Mouse (Mus musculus) urinary bladder, postnatal 36 days (tissue): ENCODE measurements around the gene Helz.
A peak's percentile ranks its signal among the peaks of the same experiment; 100 is the strongest.

Source experiments
- DNase-seq, 2 experiments: peaks; one replicate each; pipeline ENCODE4 v3.0.0; 2022; ENCODE audit warnings: low spot score in 2 of 2, mixed read lengths in 1 of 2

Gene Helz

DNA sequence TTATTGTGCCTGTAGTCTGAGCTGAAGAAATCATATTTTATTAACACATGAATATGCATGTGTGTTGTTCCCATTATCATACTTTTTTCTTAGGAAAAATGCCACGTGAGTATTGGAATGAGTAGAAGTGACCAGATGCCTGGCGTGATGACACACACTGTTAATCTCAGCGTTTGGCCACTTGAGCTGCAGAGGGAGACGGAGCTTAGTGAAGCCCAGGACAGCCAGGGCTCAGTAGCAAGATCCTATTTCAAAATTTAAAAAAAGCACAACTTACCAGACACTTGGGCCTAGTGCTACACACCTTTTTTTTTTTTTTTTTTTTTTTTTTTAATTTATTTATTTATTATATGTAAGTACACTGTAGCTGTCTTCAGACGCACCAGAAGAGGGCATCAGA, 68.0 kb downstream of the Helz start:
- no peak for DNase-seq

DNA sequence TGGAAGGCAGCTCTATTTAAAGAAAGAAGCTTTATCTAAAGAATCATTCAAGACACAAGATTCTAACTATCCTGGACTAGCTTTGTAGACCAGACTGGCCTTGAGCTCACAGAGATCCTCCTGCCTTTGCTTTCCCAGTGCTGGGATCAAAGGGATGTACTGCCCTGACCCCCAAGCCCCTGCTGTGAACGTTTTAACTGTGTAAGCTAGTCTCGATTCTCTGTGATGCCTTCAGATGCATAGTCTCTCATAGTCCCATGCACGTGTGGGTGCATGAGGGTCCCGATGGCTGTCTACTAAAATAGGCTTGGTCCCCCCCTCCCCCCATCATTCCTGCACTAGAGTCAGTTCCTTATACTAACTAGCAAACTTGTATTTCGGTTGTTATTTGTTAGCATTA, 70.2 kb downstream of the Helz start:
- no peak for DNase-seq

DNA sequence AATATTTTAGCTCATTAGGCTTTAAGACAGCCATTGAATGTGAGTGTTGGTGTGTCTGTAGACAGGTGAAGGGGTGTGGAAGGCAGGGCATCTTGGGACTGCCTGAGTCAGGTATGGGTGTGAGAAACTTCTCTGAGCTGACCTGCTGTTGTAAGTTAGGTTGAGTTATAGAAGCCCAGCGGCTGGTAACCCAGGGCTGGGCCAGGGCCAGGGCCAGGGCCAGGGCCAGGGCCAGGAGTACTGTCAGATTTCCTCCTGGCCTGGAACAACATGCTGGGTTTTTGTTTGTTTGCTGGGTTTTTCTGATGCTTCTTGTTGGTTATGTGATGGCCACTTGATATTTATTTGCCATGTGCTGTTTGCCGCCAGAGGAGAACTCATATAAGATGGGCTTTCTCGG, 76.9 kb downstream of the Helz start:
- no peak for DNase-seq

- DNase-seq, result no peak
Observed at GRCm38 (mm10) chr11:107625746-107626145, 78.0 kb downstream of the Helz start.

DNA sequence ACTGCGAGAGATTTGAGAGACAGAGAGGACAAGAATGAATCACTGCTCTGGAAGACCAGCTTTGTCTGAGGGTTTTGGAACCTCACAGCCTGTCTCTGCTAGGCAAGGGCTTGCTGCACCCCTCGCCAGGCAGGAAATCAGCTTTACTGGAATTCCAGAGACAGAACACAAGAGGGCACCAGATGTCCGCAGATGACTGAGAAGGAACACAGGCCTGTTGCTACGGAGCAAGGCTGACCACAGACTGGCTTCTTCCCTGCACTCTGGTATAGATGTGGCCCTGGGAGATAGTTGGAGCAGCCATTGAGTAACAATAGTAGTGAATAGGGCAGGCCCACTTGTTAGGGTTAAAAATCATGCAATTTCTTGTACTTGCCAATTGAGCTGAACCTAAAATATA, 81.8 kb downstream of the Helz start:
- peak; percentile 34 to 44 for DNase-seq

GRCm38 (mm10) chr11:107629951-107630350, 82.2 kb downstream of the Helz start:
- no peak for DNase-seq

DNA sequence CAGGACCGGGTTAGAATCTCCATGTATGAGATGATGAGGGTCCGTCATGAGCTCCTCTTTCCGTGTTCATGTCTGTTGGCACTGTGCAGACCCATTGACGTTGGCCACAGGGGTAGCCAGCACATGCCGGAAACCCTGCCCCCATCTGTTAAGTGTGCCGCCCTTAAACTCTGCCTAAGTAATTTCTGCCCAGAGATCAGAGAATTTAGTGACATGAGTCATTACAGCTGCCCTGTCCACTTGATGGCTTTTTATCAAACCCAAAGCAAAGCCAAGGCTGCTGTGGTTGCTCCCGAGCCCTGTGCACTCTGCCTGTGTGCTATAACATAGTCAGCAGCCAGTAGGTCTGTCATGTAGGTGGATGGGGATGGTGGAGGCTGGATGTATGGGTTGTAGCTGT, 83.4 kb downstream of the Helz start:
- DNase-seq, result no peak

DNA sequence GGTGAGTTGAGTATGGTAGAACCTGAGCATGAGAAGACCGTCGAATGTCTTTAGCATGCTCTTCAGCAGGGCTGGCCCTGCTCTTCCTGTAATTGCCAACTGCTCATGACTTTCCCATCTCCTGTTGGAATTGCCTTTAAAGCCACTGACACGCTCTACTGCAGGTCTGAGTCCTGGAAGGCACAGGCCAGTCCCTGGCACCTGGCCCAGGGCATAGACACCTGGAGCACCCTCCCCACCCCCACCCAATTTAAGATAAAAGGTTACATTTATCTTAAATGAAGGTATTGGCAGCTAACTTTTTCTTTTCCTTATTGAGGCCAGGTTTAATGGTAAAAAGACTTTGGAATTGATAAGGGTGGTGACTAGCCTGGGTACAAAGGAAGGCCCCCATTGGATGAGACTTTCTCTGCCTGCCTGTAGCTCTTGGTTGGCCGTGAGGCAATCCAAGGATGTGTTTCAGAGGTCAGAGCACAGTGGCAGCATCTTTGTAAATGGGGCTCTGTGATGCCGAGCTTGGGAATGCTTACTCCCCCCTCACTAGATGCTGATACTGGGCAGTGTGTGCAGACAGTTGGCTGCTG, 85.9 kb downstream of the Helz start:
- no peak for DNase-seq

GRCm38 (mm10) chr11:107638137-107638536, 90.4 kb downstream of the Helz start:
- no peak for DNase-seq

- no peak for DNase-seq
Observed at GRCm38 (mm10) chr11:107639657-107640056, 91.9 kb downstream of the Helz start.

DNA sequence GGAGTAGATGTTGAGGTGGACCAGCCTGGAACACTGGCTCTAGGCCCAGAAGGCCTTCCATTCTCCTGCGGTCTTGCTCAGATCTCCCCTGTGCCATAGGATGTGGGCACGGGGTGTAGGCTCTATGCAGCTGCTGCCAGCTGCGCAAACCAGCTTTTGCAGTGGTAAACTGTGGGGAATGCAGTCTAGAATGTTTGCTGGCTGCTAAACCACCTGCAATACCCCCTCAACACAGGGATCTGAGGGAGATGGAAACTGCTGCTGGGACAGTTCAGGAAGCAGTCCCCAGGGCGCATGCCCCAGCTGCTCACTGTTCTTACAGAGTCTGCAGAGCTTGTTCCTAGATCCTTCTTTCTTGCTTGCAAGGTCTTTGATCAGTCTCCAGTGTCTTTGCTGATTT, 96.7 kb downstream of the Helz start:
- DNase-seq, result no peak

DNA sequence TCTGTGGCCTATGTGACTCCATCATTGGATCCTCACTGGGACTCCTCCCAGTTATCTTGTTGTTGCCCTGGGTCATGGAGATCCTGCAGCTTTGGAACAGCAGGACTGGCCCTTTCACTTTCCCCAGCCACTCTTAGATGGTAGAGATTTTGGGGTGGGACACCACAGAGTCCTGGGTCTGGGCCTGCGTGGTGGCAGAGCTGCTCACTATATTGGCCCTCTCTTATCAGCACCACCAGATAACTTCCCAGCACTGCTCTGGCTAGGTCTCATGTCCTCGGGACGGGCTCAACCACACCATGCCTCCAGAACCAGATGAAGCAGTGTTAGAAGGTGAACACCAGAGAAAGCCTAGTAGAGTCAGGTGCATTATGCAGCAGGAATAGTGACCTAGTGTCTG, 99.6 kb downstream of the Helz start:
- no peak for DNase-seq

DNA sequence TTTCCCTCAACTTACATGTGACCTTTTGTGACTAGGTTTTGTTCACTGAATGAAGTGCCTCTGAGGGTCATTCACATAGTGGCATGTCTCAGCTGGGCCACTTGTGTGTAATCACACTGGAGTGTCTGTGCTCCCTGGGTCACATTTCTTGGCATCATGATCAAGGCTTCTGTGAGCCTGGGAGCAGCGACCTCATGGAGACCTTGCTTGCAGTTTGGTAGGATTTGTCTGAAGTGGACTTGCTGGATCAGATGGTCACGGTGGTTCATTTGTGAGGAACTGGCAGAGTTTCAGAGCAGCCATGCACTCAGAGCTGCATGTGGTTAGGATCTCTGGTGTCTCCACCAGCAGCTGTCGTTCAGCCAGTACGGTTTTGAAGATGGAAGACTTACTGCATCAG, 100.9 kb downstream of the Helz start:
- no peak for DNase-seq

DNA sequence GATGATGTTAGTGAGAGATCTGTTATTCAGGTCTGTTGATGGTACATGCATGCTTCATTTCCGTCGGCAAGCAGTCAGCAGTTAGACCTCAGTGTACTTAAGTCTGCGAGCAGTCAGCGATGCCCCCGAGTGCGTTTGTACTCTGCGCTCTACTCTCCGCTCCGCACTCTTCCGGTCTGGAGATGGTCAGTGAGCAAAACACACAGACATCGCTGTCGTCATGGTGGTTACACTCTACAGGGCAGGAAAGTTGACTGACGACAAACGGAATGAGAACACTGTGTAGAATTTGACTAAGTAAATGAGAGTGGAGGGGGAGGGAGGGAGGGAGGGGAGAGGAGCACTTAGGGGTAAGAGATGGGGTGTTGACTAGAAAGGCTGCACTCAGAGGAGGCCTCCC, 101.7 kb downstream of the Helz start:
- DNase-seq, result no peak

DNA sequence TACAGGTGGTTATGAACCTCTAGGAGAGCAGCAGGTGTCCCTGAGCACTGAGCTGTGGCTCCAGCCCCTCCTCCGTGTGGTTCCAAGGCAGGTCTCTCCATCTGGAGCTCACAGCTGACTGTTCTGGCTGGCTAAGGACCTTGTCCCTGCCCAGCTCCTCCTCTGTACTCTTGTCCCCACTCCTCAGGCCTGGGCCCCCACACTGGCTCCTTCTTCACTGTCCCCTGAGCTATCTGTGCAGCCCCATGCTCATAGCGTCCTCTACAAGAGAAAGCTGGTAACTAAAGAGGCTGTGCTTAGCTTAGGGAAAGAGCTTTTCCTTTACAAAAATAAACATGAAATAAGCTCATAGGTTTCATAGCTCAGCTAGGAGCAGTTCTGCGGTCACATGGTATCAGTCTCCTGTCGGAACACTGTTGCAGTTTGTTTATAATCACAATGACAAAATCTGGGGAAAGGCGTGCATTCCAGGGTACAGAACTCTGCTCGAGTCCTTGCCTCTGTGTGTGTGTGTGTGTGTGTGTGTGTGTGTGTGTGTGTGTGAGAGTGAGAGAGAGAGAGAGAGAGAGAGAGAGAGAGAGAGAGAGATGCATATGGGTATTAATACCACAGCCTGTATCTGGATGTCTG, 102.8 kb downstream of the Helz start:
- no peak for DNase-seq

DNA sequence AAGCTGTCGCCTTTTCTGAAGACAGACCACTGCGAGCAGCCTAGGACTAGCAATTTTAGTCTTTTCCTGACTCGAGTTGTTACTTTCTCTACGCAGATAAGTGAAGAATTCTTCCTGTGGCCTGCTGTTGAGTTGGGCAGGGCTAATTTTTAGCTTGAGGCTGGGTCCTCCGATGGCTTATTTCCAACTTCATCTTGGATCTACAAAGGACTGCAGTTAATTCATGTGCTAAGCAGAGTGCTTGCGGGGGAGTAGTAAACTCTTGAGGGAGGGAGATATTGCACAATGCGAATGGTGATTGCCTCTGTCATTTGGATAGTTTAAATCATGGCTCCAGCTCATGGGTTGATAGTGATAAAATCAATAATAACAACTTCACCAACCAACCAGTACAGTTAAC, 103.7 kb downstream of the Helz start:
- no peak for DNase-seq

- no peak for DNase-seq
Observed at GRCm38 (mm10) chr11:107652137-107652536, 104.4 kb downstream of the Helz start.

DNA sequence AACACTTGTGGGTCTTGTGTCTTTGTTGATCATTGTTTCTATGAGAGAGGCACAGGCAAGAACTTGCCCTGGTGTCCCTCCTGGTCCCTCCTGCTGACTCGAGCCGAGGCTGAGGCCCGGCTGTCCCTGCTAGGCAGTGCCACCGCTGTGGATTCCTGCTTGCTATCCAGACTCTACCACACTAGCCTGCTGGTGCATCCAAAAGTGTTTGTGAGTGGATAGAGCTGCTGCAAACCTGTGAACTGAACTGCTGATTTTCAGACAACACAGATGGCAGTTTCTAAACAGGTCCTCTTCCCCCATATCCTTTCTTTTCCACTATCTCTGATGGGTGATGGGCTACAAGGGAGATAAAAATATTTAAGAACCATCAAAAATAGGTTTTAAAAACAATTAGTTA, 107.8 kb downstream of the Helz start:
- no peak for DNase-seq

DNA sequence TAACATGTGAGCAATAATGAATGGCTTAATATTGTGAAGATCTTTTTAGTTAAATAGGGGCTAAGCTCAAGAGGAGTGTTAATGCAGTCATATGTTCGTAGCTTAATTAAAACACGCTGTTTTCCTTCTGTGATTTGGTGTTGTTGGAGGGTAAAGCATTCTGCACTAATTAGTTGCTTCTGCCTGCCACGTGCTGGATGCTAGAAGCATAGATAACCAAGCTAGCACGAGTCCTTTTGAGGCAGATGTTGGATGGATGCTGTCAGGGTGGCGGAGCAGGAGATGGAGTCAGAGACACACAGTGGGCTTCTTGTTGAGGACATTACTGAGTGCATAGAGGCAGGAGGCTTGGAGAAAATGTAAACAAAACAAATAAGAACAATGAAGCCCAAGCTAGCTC, 109.4 kb downstream of the Helz start:
- DNase-seq, result no peak

GRCm38 (mm10) chr11:107660452-107660851, 112.7 kb downstream of the Helz start:
- DNase-seq, result no peak

DNA sequence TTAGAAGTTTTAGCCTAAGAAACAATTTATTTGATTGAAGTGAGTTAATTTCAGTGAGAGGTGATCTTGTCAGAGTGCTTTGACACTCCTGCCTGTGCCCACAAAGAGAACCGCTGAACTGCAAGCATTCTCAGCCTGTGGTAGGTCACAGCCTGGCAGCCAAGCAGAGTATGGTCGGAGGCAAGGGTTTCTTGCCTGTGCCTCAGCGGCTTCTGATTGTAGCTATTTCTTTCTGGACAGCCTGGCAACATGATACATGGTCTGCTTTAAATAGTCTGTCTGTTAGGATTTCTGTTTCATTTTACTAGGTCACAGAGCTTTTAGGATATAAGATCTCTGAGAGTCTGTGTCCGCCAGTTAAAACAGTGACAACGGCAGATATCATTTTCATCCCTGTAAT, 114.9 kb downstream of the Helz start:
- DNase-seq, result no peak

DNA sequence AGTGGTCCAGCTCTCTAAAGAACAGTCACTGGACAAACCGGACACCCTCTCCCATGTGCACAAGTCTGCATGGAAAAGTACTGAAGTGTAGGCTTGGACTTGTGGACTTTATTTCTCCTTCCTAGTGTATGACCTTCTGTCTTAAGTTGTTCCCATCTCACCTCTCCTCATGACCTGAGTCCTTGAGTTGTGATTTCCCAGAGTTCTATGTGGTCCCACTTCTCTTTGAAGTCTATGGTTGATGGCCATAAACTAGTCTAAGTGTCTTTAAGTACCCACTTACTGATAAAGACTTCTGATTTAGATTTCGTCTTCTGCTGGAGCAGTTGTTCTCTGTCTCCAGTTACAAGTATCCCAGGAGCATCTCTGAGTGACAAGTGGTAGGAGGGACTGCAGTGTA, 119.8 kb downstream of the Helz start:
- DNase-seq, result no peak

DNA sequence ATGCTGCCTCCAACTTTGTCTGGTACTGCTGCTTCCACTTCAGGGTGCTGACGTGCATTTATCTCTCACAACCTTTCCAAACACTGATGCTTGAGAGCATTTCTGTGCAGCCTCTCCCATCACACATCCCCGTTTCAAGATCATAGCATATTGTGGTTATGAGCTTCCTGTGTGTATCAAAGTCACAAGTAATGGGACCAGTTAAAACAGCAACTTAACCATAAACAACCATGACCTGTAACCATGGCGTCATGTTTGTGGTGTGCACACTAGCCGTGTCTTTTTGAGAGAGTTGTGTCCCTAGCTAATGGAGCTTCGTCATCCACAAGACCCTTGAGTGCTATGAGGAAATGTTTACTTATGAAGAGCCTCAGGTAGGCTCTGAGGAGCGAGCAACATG, 120.5 kb downstream of the Helz start:
- no peak for DNase-seq

GRCm38 (mm10) chr11:107668977-107669376, 121.2 kb downstream of the Helz start:
- DNase-seq, result no peak
